ENCODE assay signal across 8 mouse cellular contexts in the genomic region with DNA sequence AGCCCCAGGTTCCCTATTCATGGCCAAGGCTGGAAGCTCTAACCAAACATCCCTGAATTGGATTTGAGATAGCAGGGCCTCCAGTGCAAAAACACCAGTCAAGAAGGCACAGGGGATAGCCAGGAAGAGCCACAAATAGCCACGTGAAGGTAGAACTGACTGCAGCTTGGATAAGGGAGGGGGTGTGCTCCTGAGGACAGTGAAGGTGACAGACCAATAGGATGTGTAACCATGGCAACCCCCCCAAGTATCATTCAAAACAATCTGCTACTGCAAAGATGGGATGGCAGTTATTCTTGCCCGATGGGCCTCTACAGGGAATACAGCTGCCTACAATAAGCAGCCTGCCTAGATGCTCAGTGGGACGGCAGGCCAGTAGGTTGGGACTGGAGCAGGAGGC. TPM values are rescaled to one million over a fixed set of nuclear protein-coding genes. Genes with fewer than 3 reads are reported as not detected.
A peak's percentile ranks its signal among the peaks of the same experiment; 100 is the strongest.
DNase-seq lines count a peak whose midpoint lies in the region; ATAC-seq and TF ChIP-seq lines count a peak whose summit lies in the region.

No protein-coding gene starts in this region.

- no peak for DNase-seq in cerebellum, adult 2 months
- DNase-seq in cerebellum, postnatal 14 days: no peak
- DNase-seq in testis, postnatal 14 days (ENCODE audit: low spot score): no peak
- DNase-seq in midbrain, embryonic 10.5 days (ENCODE audit: low spot score): no peak
- no peak for DNase-seq in MN1 (ENCODE audit: low spot score)
- no peak for DNase-seq in layer of hippocampus, adult 9-10 months (ENCODE audit: low spot score)

- ATAC-seq in activated CD4-positive, CD25-positive, alpha-beta regulatory T cell, adult 4 months: no peak

- peak overlapping the region; percentile 64 for H3K4me3 ChIP-seq in cerebellum, adult 2 months (replicated peaks; ENCODE audit: insufficient read depth, low read depth, low read length)
- no peak overlapping the region for H3K4me3 ChIP-seq in testis, adult 2 months (ENCODE audit: control insufficient read depth, low read depth, low read length)
- peak overlapping the region; percentile 89 for H3K4me3 ChIP-seq in midbrain, embryonic 10.5 days

- H3K9me3 ChIP-seq in midbrain, embryonic 10.5 days (replicated peaks): no peaks in the 10 kb centered on the region

- H3K27me3 ChIP-seq in cerebellum, adult 2 months (ENCODE audit: control insufficient read depth, insufficient read depth, low read length): no peaks in the 10 kb centered on the region
- no peaks in the 10 kb centered on the region for H3K27me3 ChIP-seq in testis, adult 2 months (ENCODE audit: control insufficient read depth, insufficient read depth, low read length)
- H3K27me3 ChIP-seq in midbrain, embryonic 10.5 days (ENCODE audit: low read depth, poor library complexity, severe bottlenecking): no peaks in the 10 kb centered on the region

- 19% methylated on average over 3 of the region's 3 CpGs for WGBS in cerebellum, adult 2 months
- 49% methylated on average over 3 of the region's 3 CpGs for WGBS in midbrain, embryonic 10.5 days

- H3K36me3 ChIP-seq in testis, adult 2 months (ENCODE audit: control insufficient read depth, insufficient read depth, low read length): no peaks in the 10 kb centered on the region
- peaks cover 71% of the 10 kb centered on the region for H3K36me3 ChIP-seq in midbrain, embryonic 10.5 days

- H3K4me1 ChIP-seq in cerebellum, adult 2 months (ENCODE audit: control insufficient read depth, insufficient read depth, low read length): peaks cover 29% of the 10 kb centered on the region
- H3K4me1 ChIP-seq in testis, adult 2 months (ENCODE audit: control insufficient read depth, insufficient read depth, low read length): peaks cover 31% of the 10 kb centered on the region
- peaks cover 58% of the 10 kb centered on the region for H3K4me1 ChIP-seq in midbrain, embryonic 10.5 days

- peak overlapping the region; percentile 69 for H3K27ac ChIP-seq in cerebellum, adult 2 months (ENCODE audit: insufficient read depth, low read length)
- peak overlapping the region; percentile 23 for H3K27ac ChIP-seq in testis, adult 2 months (ENCODE audit: control insufficient read depth, insufficient read depth, low read depth, low read length)
- H3K27ac ChIP-seq in midbrain, embryonic 10.5 days (replicated peaks): peak overlapping the region; percentile 81; the same call in 1 of the 2 replicates

- TF ChIP-seq CTCF in cerebellum, adult 2 months (IDR thresholded peaks at IDR 0.05; ENCODE audit: borderline replicate concordance, insufficient read depth, low read depth, low read length): no peak
- TF ChIP-seq CTCF in testis, adult 2 months (IDR thresholded peaks at IDR 0.05; ENCODE audit: control insufficient read depth, insufficient read depth, insufficient replicate concordance, low read depth, low read length): no peak

- TF ChIP-seq POLR2A in cerebellum, adult 2 months (IDR thresholded peaks at IDR 0.05; ENCODE audit: borderline replicate concordance, insufficient read depth, low read length): no peak
- no peak for TF ChIP-seq POLR2A in testis, adult 2 months (IDR thresholded peaks at IDR 0.05; ENCODE audit: control insufficient read depth, low read depth, low read length)

RNA-seq across cellular contexts. Expression of gene Rhbdl1, which starts 0.4 kb away (rescaled TPM):
- polyA plus RNA-seq in cerebellum, adult 2 months (2012; rRNA removed): 111 and 119 TPM in 2 replicates
- polyA plus RNA-seq in testis, adult 2 months (2012; rRNA removed): 2.1 and 2.7 TPM in 2 replicates
- polyA plus RNA-seq in midbrain, embryonic 10.5 days (2016; fragmentation: Nextera tagmentation; extraction: Ambion mirVana): 1.7 and 2.7 TPM in 2 replicates
- 1 to 10 TPM in 1 of 2 experiments, not detected in 1; 1.1 TPM for polyA plus RNA-seq in activated CD4-positive, CD25-positive, alpha-beta regulatory T cell, adult 4 months (2017; shearing (Covaris generic))

RNA-seq across cellular contexts. Expression of gene Gm20683, which starts 4.0 kb away (rescaled TPM):
- polyA plus RNA-seq in cerebellum, adult 2 months (2012; rRNA removed): 42.9 and 45.9 TPM in 2 replicates
- 9.0 and 11.2 TPM in 2 replicates for polyA plus RNA-seq in testis, adult 2 months (2012; rRNA removed)
- polyA plus RNA-seq in midbrain, embryonic 10.5 days (2016; fragmentation: Nextera tagmentation; extraction: Ambion mirVana): 1.7 and 2.2 TPM in 2 replicates
- 1 to 10 TPM in 1 of 2 experiments, not detected in 1; 1.1 TPM for polyA plus RNA-seq in activated CD4-positive, CD25-positive, alpha-beta regulatory T cell, adult 4 months (2017; shearing (Covaris generic))

RNA-seq across cellular contexts. Expression of gene Stub1, which starts 4.3 kb away (rescaled TPM):
- 326 and 333 TPM in 2 replicates for polyA plus RNA-seq in cerebellum, adult 2 months (2012; rRNA removed)
- polyA plus RNA-seq in testis, adult 2 months (2012; rRNA removed): 81.1 and 82.0 TPM in 2 replicates
- polyA plus RNA-seq in midbrain, embryonic 10.5 days (2016; fragmentation: Nextera tagmentation; extraction: Ambion mirVana): 381 and 403 TPM in 2 replicates
- 10 to 100 TPM; 68.3 to 85.7 TPM for polyA plus RNA-seq in activated CD4-positive, CD25-positive, alpha-beta regulatory T cell, adult 4 months (2017; shearing (Covaris generic))

RNA-seq across cellular contexts. Expression of gene Rhot2, which starts 7.1 kb away (rescaled TPM):
- polyA plus RNA-seq in cerebellum, adult 2 months (2012; rRNA removed): 105 and 121 TPM in 2 replicates
- polyA plus RNA-seq in testis, adult 2 months (2012; rRNA removed): 37.5 and 38.7 TPM in 2 replicates
- polyA plus RNA-seq in midbrain, embryonic 10.5 days (2016; fragmentation: Nextera tagmentation; extraction: Ambion mirVana): 23.9 and 25.2 TPM in 2 replicates
- polyA plus RNA-seq in activated CD4-positive, CD25-positive, alpha-beta regulatory T cell, adult 4 months (2017; shearing (Covaris generic)): 10 to 100 TPM; 18.4 to 29.8 TPM

RNA-seq across cellular contexts. Expression of gene Jmjd8, which starts 8.9 kb away (rescaled TPM):
- 65.8 and 75.2 TPM in 2 replicates for polyA plus RNA-seq in cerebellum, adult 2 months (2012; rRNA removed)
- polyA plus RNA-seq in testis, adult 2 months (2012; rRNA removed): 16.4 and 18.6 TPM in 2 replicates
- 58.7 and 68.4 TPM in 2 replicates for polyA plus RNA-seq in midbrain, embryonic 10.5 days (2016; fragmentation: Nextera tagmentation; extraction: Ambion mirVana)
- 10 to 100 TPM; 11.4 to 21.9 TPM for polyA plus RNA-seq in activated CD4-positive, CD25-positive, alpha-beta regulatory T cell, adult 4 months (2017; shearing (Covaris generic))

Comparison
In these comparisons a context has a peak if more than half of its experiments do, and no peak if none do; other contexts are left out.
1. H3K27ac ChIP-seq: peak in every context shown above with its lines; median percentile 81 in midbrain, embryonic 10.5 days; 69 in cerebellum, adult 2 months; 23 in testis, adult 2 months.
2. RNA of gene Rhbdl1, which starts 0.4 kb away (polyA plus RNA-seq): 111 to 119 TPM in cerebellum, adult 2 months; 2.1 to 2.7 TPM in testis, adult 2 months, 1.7 to 2.7 TPM in midbrain, embryonic 10.5 days and 1.1 TPM in activated CD4-positive, CD25-positive, alpha-beta regulatory T cell, adult 4 months; every median in the first group is over 10 times any median in the second.